Mouse (Mus musculus): ENCODE results near the gene Olfr729.

Olfr729 gene

GRCm38 (mm10) chr14:50152810-50153209 is at the start of gene Olfr729:
Olfr729 (minus strand) TSS chr14:50152910.
- no peak for DNase-seq

- no peak for DNase-seq
Observed at GRCm38 (mm10) chr14:50188098-50188497, 35.4 kb upstream of the Olfr729 start, which contains the start of gene Olfr730. Olfr730 (minus strand) TSS chr14:50188198.

GRCm38 (mm10) chr14:50142580-50142979 is 10.1 kb downstream of the Olfr729 start, which contains the start of gene Olfr728:
Olfr728 (minus strand) TSS chr14:50142680.
- no peak for DNase-seq

- no peak for DNase-seq
Observed at GRCm38 (mm10) chr14:50122886-50123285, 29.8 kb downstream of the Olfr729 start, which contains the start of gene Olfr727. Olfr727 (plus strand) TSS chr14:50123186.
